ENCODE assay signal across 26 mouse cellular contexts in genomic region chr17:49419813-49420212, GRCm38 (mm10). TPM values are rescaled to one million over a fixed set of nuclear protein-coding genes. Genes with fewer than 3 reads are reported as not detected.
DNase-seq lines count a peak whose midpoint lies in the region; ATAC-seq and TF ChIP-seq lines count a peak whose summit lies in the region.
"Had no signal": no experiment of that assay in that cellular context is flagged by ENCODE, and none has a peak within 500 bp of the region (broad histone marks: within the 10 kb centered on the region; RNA-seq: fewer than 3 reads in every experiment).

No protein-coding gene starts in this region.

- H3K4me2 ChIP-seq in liver, embryonic 11.5 days: no peak overlapping the region
- H3K4me2 ChIP-seq: embryonic facial prominence, embryonic 13.5 days; forebrain, embryonic 12.5 days; forebrain, embryonic 15.5 days; heart, embryonic 12.5 days; heart, embryonic 15.5 days; hindbrain, embryonic 13.5 days had no signal

- 67% methylated on average over 6 of the region's 6 CpGs for WGBS in liver, embryonic 11.5 days
- 25% methylated on average over 6 of the region's 6 CpGs for WGBS in small intestine, adult 2 months

- H3K9ac ChIP-seq in liver, embryonic 11.5 days (ENCODE audit: low read depth, low read length): no peak overlapping the region
- H3K9ac ChIP-seq: embryonic facial prominence, embryonic 13.5 days; forebrain, embryonic 12.5 days; forebrain, embryonic 15.5 days; heart, embryonic 12.5 days; heart, embryonic 15.5 days; hindbrain, embryonic 13.5 days had no signal

- H3K4me1 ChIP-seq in liver, embryonic 11.5 days (replicated peaks; ENCODE audit: control insufficient read depth, insufficient read depth, low read length): no peaks in the 10 kb centered on the region
- H3K4me1 ChIP-seq in small intestine, adult 2 months (ENCODE audit: control insufficient read depth, insufficient read depth, insufficient read length, low read length): peaks cover 21% of the 10 kb centered on the region
- H3K4me1 ChIP-seq: forebrain, embryonic 12.5 days; forebrain, embryonic 15.5 days; heart, embryonic 12.5 days; heart, embryonic 15.5 days; hindbrain, embryonic 13.5 days had no signal

- ATAC-seq in liver, embryonic 11.5 days (replicated peaks; ENCODE audit: low FRiP score): no peak
- ATAC-seq: forebrain, embryonic 15.5 days; hindbrain, embryonic 16.5 days had no signal

- H3K9me3 ChIP-seq in liver, embryonic 11.5 days (ENCODE audit: control insufficient read depth, low read length): no peaks in the 10 kb centered on the region
- H3K9me3 ChIP-seq: embryonic facial prominence, embryonic 13.5 days; forebrain, embryonic 12.5 days; forebrain, embryonic 15.5 days; G1E; heart, embryonic 12.5 days; heart, embryonic 15.5 days; hindbrain, embryonic 10.5 days; hindbrain, embryonic 13.5 days had no signal

- no peak for TF ChIP-seq CTCF in small intestine, adult 2 months (IDR thresholded peaks at IDR 0.05; ENCODE audit: extremely low read depth, insufficient read length, insufficient replicate concordance, low read depth, low read length)

- DNase-seq in kidney, adult 9 months: peak; percentile 28
- no peak for DNase-seq in kidney, adult 18-20 months
- DNase-seq in liver, embryonic 11.5 days (ENCODE audit: low spot score): peak; percentile 23
- no peak for DNase-seq in liver
- no peak for DNase-seq in MN1 (ENCODE audit: low spot score)
- DNase-seq: adrenal gland, adult 2 months; adrenal gland, postnatal 14 days; B cell, adult 2 months; cerebellum, adult 11 months; cerebellum, adult 9-11 months; cerebellum, postnatal 25 days; gastrocnemius, postnatal 25 days; heart, adult 18-20 months; heart, postnatal 10 days; heart, postnatal 36 days had no signal

- H3K27me3 ChIP-seq in liver, embryonic 11.5 days (replicated peaks; ENCODE audit: control insufficient read depth, insufficient read depth, low read length): no peaks in the 10 kb centered on the region
- no peaks in the 10 kb centered on the region for H3K27me3 ChIP-seq in small intestine, adult 2 months (ENCODE audit: control insufficient read depth, insufficient read depth, low read length)
- H3K27me3 ChIP-seq: embryonic facial prominence, embryonic 13.5 days; forebrain, embryonic 12.5 days; forebrain, embryonic 15.5 days; heart, embryonic 12.5 days; heart, embryonic 15.5 days; hindbrain, embryonic 13.5 days had no signal

- no peaks in the 10 kb centered on the region for H3K36me3 ChIP-seq in liver, embryonic 11.5 days (ENCODE audit: control insufficient read depth, insufficient read depth, low read length)
- no peaks in the 10 kb centered on the region for H3K36me3 ChIP-seq in small intestine, adult 2 months (ENCODE audit: control insufficient read depth, insufficient read depth, low read length)
- H3K36me3 ChIP-seq: embryonic facial prominence, embryonic 13.5 days; forebrain, embryonic 12.5 days; forebrain, embryonic 15.5 days; G1E; heart, embryonic 12.5 days; heart, embryonic 15.5 days; hindbrain, embryonic 10.5 days; hindbrain, embryonic 13.5 days had no signal

- H3K27ac ChIP-seq in liver, embryonic 11.5 days (ENCODE audit: low read depth, low read length): no peak overlapping the region
- H3K27ac ChIP-seq in small intestine, adult 2 months (ENCODE audit: insufficient read depth, low read depth, low read length): peak overlapping the region; percentile 33; the same call in 1 of the 2 replicates
- H3K27ac ChIP-seq: embryonic facial prominence, embryonic 13.5 days; forebrain, embryonic 12.5 days; forebrain, embryonic 15.5 days; heart, embryonic 15.5 days; hindbrain, embryonic 10.5 days; hindbrain, embryonic 13.5 days had no signal

- no peak overlapping the region for H3K4me3 ChIP-seq in liver, embryonic 11.5 days (ENCODE audit: low read depth, low read length)
- no peak overlapping the region for H3K4me3 ChIP-seq in small intestine, adult 2 months (ENCODE audit: low read depth, low read length)
- H3K4me3 ChIP-seq: embryonic facial prominence, embryonic 13.5 days; erythroblast, embryonic 14.5 days; forebrain, embryonic 12.5 days; forebrain, embryonic 15.5 days; heart, embryonic 12.5 days; heart, embryonic 15.5 days; hindbrain, embryonic 10.5 days; hindbrain, embryonic 13.5 days had no signal

- no peak for TF ChIP-seq POLR2A in small intestine, adult 2 months (IDR thresholded peaks at IDR 0.05; ENCODE audit: low read depth, low read length)

RNA-seq across cellular contexts. Expression of gene Mocs1, which starts 8.3 kb away (rescaled TPM):
- 15.8 and 16.2 TPM in 2 replicates for polyA plus RNA-seq in liver, embryonic 11.5 days (2014; fragmentation: Nextera tagmentation; extraction: Ambion mirVana)
- 57.0 and 73.1 TPM in 2 replicates for polyA plus RNA-seq in small intestine, adult 2 months (2012; rRNA removed)

Comparison
In these comparisons a context has a peak if more than half of its experiments do, and no peak if none do; other contexts are left out.
1. DNase-seq: peak in kidney, adult 9 months (single experiment) and liver, embryonic 11.5 days (single experiment); none in kidney, adult 18-20 months (single experiment), liver (single experiment) and MN1 (single experiment).